Mouse (Mus musculus): Measurements from ENCODE around the gene Dok3.

- no peak for TF ChIP-seq CTCF (IDR thresholded peaks at IDR 0.05; ENCODE audit: insufficient read depth, low read length)
- no peak for TF ChIP-seq POLR2A (IDR thresholded peaks at IDR 0.05; ENCODE audit: borderline replicate concordance, extremely low read depth, low read depth, low read length)
These were observed 53.3 kb downstream of the Dok3 start for GRCm38 (mm10) chr13:55475750-55476149.

Measured in lung, adult 2 months (tissue).